Mouse (Mus musculus) embryonic facial prominence, embryonic 13.5 days (tissue): ENCODE measurements at regions not wholly inside any gene's neighbourhood (a gene's known extent, or its start where the extent isn't known, plus 50 kb on each side); places are given as distances from the start of the nearest gene placed in this dataset.
A peak's percentile ranks its signal among the peaks of the same experiment; 100 is the strongest.

Experiments used
- ATAC-seq: fragments of 200-750 bp; cut with Nextera tagmentation; 2 replicates; pipeline ENCODE4 v1.8.0; 2017; ENCODE audit warnings: low read depth; ENCODE audit not compliant: insufficient number of reproducible peaks, insufficient read depth, low FRiP score, low TSS enrichment
- H3K27ac ChIP-seq: fragments of 300-500 bp; sonication (generic); 2 replicates; pipeline ENCODE4 v1.5.1; 2015; ENCODE audit warnings: moderate library complexity, mild to moderate bottlenecking, inconsistent platforms
- H3K27me3 ChIP-seq: fragments of 300-500 bp; sonication (generic); 2 replicates; pipeline ENCODE4 v1.6.1; 2015; ENCODE audit warnings: mild to moderate bottlenecking, inconsistent platforms
- H3K36me3 ChIP-seq: fragments of 300-500 bp; sonication (generic); 2 replicates; pipeline ENCODE4 v1.6.1; 2015; ENCODE audit warnings: mild to moderate bottlenecking, inconsistent platforms
- H3K4me1 ChIP-seq: fragments of 300-500 bp; sonication (generic); 2 replicates; pipeline ENCODE4 v1.6.1; 2015; ENCODE audit warnings: inconsistent platforms
- H3K4me2 ChIP-seq: fragments of 300-500 bp; sonication (generic); 2 replicates; pipeline ENCODE4 v1.6.1; 2015; ENCODE audit warnings: moderate library complexity, mild to moderate bottlenecking, inconsistent platforms
- H3K4me3 ChIP-seq: fragments of 300-500 bp; sonication (generic); 2 replicates; pipeline ENCODE4 v1.5.1; 2015; ENCODE audit warnings: mild to moderate bottlenecking, inconsistent platforms
- H3K9ac ChIP-seq: fragments of 300-500 bp; sonication (generic); 2 replicates; pipeline ENCODE4 v1.6.1; 2015; ENCODE audit warnings: mild to moderate bottlenecking, inconsistent platforms
- H3K9me3 ChIP-seq: fragments of 300-500 bp; sonication (generic); 2 replicates; pipeline ENCODE4 v1.6.1; 2016; ENCODE audit warnings: inconsistent platforms
- WGBS: fragments of 180-500 bp; shearing (Covaris S2); methylation state at CpG from one replicate; pipeline ENCODE4 v1.1.7; 2015; ENCODE audit warnings: mixed read lengths; 5-methylcytosine and 5-hydroxymethylcytosine counted together

GRCm38 (mm10) chr14:100444099-100444498 lies 159.6 kb upstream of the Klf12 start:
- no peaks in the 10 kb centered on the region for H3K36me3 ChIP-seq
- no peak overlapping the region for H3K4me2 ChIP-seq
- H3K9me3 ChIP-seq: no peaks in the 10 kb centered on the region
- 63% methylated on average over 2 of the region's 2 CpGs for WGBS
- H3K27ac ChIP-seq: no peak overlapping the region
- H3K9ac ChIP-seq: no peak overlapping the region
- H3K4me3 ChIP-seq: no peak overlapping the region
- no peaks in the 10 kb centered on the region for H3K27me3 ChIP-seq
- no peak for ATAC-seq
- H3K4me1 ChIP-seq: 0 out of 2 replicates have a peak, but pooled peaks cover 7% of the 10 kb centered on the region

DNA sequence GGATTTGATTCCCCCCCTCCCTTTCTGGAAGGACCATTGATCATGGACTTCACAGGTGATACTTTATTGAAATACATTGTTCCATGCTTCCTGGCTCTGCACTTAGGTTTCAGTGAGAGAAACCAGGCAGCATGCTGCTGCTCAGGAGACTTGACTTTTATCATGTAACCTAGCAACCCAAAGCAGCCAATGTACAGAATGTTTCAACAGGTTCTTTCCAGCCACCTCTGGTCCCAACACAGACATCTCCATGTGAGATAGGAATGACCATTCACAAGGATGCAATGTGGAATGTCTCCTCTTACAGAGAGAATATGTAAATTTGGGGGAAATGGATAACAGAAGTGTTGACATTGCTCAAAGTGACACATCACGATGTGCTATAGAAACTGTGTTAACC lies 153.1 kb upstream of the Klf12 start:
- no peaks in the 10 kb centered on the region for H3K27me3 ChIP-seq
- no peak overlapping the region for H3K4me3 ChIP-seq
- ATAC-seq: no peak
- no peaks in the 10 kb centered on the region for H3K4me1 ChIP-seq
- no peaks in the 10 kb centered on the region for H3K9me3 ChIP-seq
- H3K9ac ChIP-seq: no peak overlapping the region
- no peak overlapping the region for H3K4me2 ChIP-seq
- WGBS: 70% methylated on average over 1 of the region's 1 CpGs
- H3K27ac ChIP-seq: no peak overlapping the region
- H3K36me3 ChIP-seq: no peaks in the 10 kb centered on the region

GRCm38 (mm10) chr14:100429662-100430061 lies 145.2 kb upstream of the Klf12 start:
- Histone ChIP-seq H3K27ac (no peak overlapping the region), H3K4me3 (no peak overlapping the region), H3K4me2 (no peak overlapping the region), H3K27me3 (no peaks in the 10 kb centered on the region), H3K4me1 (no peaks in the 10 kb centered on the region), H3K9me3 (no peaks in the 10 kb centered on the region), H3K9ac (no peak overlapping the region), H3K36me3 (no peaks in the 10 kb centered on the region)
- ATAC-seq: no peak
- WGBS: 91% methylated on average over 4 of the region's 4 CpGs

DNA sequence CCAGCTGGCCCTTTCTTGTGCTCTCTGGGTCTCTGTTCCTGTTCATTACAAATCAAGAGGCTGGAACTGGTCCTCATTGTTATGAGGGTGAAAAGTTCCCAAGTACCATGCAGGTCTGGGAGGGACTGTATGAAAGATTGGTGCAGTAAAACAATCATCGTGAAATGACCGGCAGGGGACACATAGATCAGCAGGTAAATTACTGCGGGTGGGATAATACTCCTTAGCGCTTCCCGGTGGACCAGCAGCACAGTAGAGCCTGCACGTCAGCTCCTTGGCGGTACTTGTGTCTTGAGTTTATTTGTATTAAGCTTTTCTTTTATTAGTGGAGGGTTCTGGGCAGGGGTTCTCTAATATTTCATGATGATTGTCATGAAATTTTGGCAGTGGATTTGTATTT lies 141.9 kb upstream of the Klf12 start:
- no peaks in the 10 kb centered on the region for H3K9me3 ChIP-seq
- H3K27ac ChIP-seq: no peak overlapping the region
- no peaks in the 10 kb centered on the region for H3K36me3 ChIP-seq
- no peak overlapping the region for H3K4me3 ChIP-seq
- 95% methylated on average over 7 of the region's 7 CpGs for WGBS
- ATAC-seq: no peak
- no peaks in the 10 kb centered on the region for H3K4me1 ChIP-seq
- H3K4me2 ChIP-seq: no peak overlapping the region
- no peaks in the 10 kb centered on the region for H3K27me3 ChIP-seq
- no peak overlapping the region for H3K9ac ChIP-seq

- no peaks in the 10 kb centered on the region for H3K36me3 ChIP-seq
- no peak for ATAC-seq
- 58% methylated on average over 4 of the region's 4 CpGs for WGBS
Observed at GRCm38 (mm10) chr14:100423790-100424189, 139.3 kb upstream of the Klf12 start.

GRCm38 (mm10) chr14:100421666-100422065 lies 137.2 kb upstream of the Klf12 start:
- no peak overlapping the region for H3K4me2 ChIP-seq
- no peak for ATAC-seq
- H3K27me3 ChIP-seq: no peaks in the 10 kb centered on the region
- no peaks in the 10 kb centered on the region for H3K4me1 ChIP-seq
- no peak overlapping the region for H3K9ac ChIP-seq
- no peaks in the 10 kb centered on the region for H3K9me3 ChIP-seq
- H3K4me3 ChIP-seq: no peak overlapping the region
- no peaks in the 10 kb centered on the region for H3K36me3 ChIP-seq
- no peak overlapping the region for H3K27ac ChIP-seq
- WGBS: 87% methylated on average over 4 of the region's 4 CpGs

More at GRCm38 (mm10) chr14:100423790-100424189, 139.3 kb upstream of the Klf12 start:
- H3K27me3 ChIP-seq: no peaks in the 10 kb centered on the region
- H3K4me2 ChIP-seq: no peak overlapping the region
- no peaks in the 10 kb centered on the region for H3K9me3 ChIP-seq
- no peak overlapping the region for H3K4me3 ChIP-seq
- no peak overlapping the region for H3K9ac ChIP-seq
- no peak overlapping the region for H3K27ac ChIP-seq
- no peaks in the 10 kb centered on the region for H3K4me1 ChIP-seq

DNA sequence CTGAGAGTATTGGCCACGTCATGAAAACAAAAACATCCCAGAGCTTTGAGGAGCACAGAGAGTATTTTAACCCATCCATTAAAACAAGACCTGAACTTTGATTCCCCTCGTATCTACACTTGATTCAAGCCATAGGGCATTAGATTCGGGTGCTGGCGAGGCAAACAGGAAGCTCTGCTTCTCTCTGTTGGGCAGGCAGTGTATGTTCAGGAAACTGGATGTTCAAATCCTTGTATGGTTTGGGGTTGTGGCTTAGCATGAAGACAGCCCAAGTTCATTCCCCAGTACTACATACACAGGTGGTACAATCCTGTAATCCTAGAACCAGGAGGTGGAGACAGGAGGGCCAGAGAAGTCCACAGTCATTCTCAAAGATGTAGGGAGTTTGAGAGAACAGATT lies 130.6 kb upstream of the Klf12 start:
- Histone ChIP-seq H3K36me3 (no peaks in the 10 kb centered on the region), H3K4me3 (no peak overlapping the region), H3K4me1 (no peaks in the 10 kb centered on the region), H3K9me3 (no peaks in the 10 kb centered on the region), H3K27me3 (no peaks in the 10 kb centered on the region), H3K27ac (no peak overlapping the region), H3K4me2 (no peak overlapping the region), H3K9ac (no peak overlapping the region)
- WGBS: 55% methylated on average over 4 of the region's 4 CpGs
- ATAC-seq: no peak

DNA sequence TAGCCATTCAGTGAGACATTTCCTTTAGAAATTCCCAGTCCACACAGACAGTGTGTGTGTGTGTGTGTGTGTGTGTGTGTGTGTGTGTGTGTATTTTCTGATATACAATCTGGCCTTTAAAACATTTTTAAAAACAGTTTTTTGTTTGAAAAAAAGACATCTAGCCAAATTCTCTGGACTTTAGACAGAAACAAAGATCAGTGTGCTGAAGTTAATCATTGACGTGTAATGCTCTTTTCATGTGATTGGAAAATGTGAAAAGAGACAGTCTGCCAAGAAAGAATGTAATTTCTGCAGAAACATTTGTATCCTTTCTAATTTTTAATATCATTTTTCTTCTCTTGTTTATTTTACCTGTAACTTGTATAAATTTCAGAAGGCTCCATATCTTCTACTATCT lies 127.7 kb upstream of the Klf12 start:
- Histone ChIP-seq H3K9me3 (no peaks in the 10 kb centered on the region), H3K36me3 (no peaks in the 10 kb centered on the region), H3K27ac (no peak overlapping the region), H3K4me1 (no peaks in the 10 kb centered on the region), H3K9ac (no peak overlapping the region), H3K27me3 (no peaks in the 10 kb centered on the region), H3K4me3 (no peak overlapping the region), H3K4me2 (no peak overlapping the region)
- no peak for ATAC-seq
- 73% methylated on average over 1 of the region's 1 CpGs for WGBS

DNA sequence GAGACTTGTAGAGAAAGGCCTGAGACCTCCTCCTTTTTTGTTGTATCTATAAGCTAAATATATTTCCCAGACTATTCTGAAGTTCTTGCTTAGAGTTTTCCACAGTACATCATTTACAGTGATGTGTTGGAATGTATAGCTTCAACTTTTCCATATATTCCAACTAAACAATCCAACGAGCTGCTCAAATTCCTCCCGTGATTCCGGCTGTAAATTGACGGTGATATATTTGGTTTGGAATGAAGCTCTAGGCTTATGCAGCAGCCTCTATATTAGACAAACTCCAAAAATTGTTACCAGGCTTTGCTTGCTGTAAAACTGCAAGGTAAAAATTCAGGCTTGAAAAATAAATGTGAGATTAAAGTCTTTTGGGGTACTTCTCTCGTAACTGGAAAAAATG lies 112.7 kb upstream of the Klf12 start:
- 52% methylated on average over 5 of the region's 5 CpGs for WGBS
- Histone ChIP-seq H3K27ac (no peak overlapping the region), H3K9me3 (no peaks in the 10 kb centered on the region), H3K4me3 (no peak overlapping the region), H3K4me1 (peaks cover 3% of the 10 kb centered on the region; the same call in 1 of the 2 replicates), H3K36me3 (no peaks in the 10 kb centered on the region), H3K27me3 (no peaks in the 10 kb centered on the region), H3K4me2 (no peak overlapping the region), H3K9ac (no peak overlapping the region)
- no peak for ATAC-seq

DNA sequence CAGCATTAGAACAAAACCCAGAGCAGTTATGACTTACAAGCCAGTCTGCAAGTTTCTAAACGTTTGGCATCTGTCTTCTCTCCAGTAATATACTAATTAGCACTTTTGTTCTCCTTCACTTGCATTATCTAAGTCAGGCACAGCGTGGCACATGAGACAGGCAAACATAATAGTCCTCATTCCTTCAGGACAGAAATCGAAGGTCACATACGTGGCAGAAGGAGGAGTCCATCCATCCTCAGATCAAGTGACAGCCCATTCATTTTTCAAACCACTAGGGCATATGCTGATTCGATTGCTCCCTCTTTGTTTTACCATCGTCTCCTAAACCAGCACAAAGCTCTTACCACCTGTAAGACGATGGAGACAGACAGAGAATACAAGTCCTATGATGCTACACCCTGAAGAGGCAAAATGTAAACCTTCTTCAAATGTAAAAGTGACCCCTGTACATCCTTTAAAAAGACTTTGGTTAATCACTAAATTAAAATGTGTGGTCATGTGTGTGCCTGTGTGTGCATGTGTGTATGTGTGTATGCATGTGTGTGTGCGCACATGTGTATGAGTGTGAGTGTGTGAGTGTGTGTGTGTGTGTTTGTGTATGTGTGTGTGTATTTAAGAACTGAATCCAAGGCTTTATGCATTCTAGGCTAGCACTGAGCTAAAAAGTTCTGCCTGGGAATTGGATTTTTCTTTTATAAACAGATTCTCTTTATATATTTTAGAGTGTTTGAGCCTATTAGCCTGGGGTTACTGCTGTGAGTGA lies 90.9 kb upstream of the Klf12 start:
- no peak for ATAC-seq
- WGBS: 38% methylated on average over 8 of the region's 8 CpGs
- Histone ChIP-seq H3K4me2 (peak overlapping the region; percentile 33), H3K9ac (no peak overlapping the region), H3K27ac (no peak overlapping the region), H3K36me3 (no peaks in the 10 kb centered on the region), H3K4me1 (peaks cover 3% of the 10 kb centered on the region; the same call in 1 of the 2 replicates), H3K9me3 (no peaks in the 10 kb centered on the region), H3K4me3 (no peak overlapping the region), H3K27me3 (no peaks in the 10 kb centered on the region)

DNA sequence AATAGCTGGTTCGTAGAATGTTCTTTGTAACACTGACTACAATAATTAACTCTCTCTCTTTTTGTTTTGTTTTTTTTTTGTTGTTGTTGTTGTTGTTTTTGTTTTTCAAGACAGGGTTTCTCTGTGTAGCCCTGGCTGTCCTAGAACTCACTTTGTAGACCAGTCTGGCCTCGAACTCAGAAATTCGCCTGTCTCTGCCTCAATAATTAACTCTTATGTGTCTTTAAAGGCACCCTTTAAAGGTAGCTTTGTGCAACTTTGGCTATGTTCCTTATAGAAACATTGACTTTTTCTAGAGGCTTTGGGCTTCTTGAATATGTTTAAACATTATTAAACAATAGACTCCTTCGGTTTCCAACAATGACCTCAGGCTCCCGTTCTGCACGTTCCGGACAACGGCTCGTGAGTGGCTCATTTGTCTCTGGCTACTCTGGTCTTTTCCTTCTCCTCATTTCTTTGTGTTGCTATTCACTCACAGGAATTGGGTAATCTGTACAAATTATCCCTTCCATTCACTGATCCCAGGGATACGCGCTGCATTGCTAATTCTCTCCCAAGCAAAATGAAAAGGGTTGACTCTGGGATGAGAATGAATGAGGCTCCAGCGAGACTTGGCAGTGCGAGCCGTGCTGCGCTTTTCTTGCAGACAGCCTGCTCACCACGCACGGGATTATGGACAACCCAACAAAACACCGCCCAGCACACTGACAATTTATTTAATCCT lies 90.2 kb upstream of the Klf12 start:
- no peak overlapping the region for H3K9ac ChIP-seq
- no peak for ATAC-seq
- no peak overlapping the region for H3K4me3 ChIP-seq
- no peaks in the 10 kb centered on the region for H3K27me3 ChIP-seq
- no peaks in the 10 kb centered on the region for H3K9me3 ChIP-seq
- WGBS: 60% methylated on average over 18 of the region's 18 CpGs
- H3K4me2 ChIP-seq: peak overlapping the region; percentile 33
- peaks cover 3% of the 10 kb centered on the region; the same call in 1 of the 2 replicates for H3K4me1 ChIP-seq
- no peaks in the 10 kb centered on the region for H3K36me3 ChIP-seq
- no peak overlapping the region for H3K27ac ChIP-seq
